Mouse (Mus musculus) heart, embryonic 15.5 days (tissue): ENCODE measurements around the gene Gm44805. TPM values are rescaled to one million over a fixed set of nuclear protein-coding genes. Genes with fewer than 3 reads are reported as not detected.

Experiments
- ATAC-seq: fragments of 200-750 bp; cut with Nextera tagmentation; replicated peaks from 2 replicates; pipeline ENCODE4 v1.8.0; 2017; ENCODE audit warnings: low read depth, moderate TSS enrichment; ENCODE audit not compliant: insufficient number of reproducible peaks, insufficient read depth, low FRiP score
- H3K27ac ChIP-seq: fragments of 300-500 bp; sonication (generic); 2 replicates; pipeline ENCODE4 v1.5.1; 2015; ENCODE audit warnings: mild to moderate bottlenecking, inconsistent platforms
- H3K27me3 ChIP-seq: fragments of 300-500 bp; sonication (generic); 2 replicates; pipeline ENCODE4 v1.6.1; 2015; ENCODE audit warnings: inconsistent platforms
- H3K36me3 ChIP-seq: fragments of 300-500 bp; sonication (generic); 2 replicates; pipeline ENCODE4 v1.6.1; 2015; ENCODE audit warnings: mild to moderate bottlenecking, inconsistent platforms
- H3K4me1 ChIP-seq: fragments of 300-500 bp; sonication (generic); replicated peaks from 2 replicates; pipeline ENCODE4 v1.6.1; 2015; ENCODE audit warnings: inconsistent platforms
- H3K4me2 ChIP-seq: fragments of 300-500 bp; sonication (generic); 2 replicates; pipeline ENCODE4 v1.6.1; 2015; ENCODE audit warnings: inconsistent platforms, mild to moderate bottlenecking, moderate library complexity
- H3K4me3 ChIP-seq: fragments of 300-500 bp; sonication (generic); 2 replicates; pipeline ENCODE4 v1.5.1; 2015; ENCODE audit warnings: mild to moderate bottlenecking, inconsistent platforms
- H3K9ac ChIP-seq: fragments of 300-500 bp; sonication (generic); 2 replicates; pipeline ENCODE4 v1.6.1; 2015; ENCODE audit warnings: mild to moderate bottlenecking, inconsistent platforms
- H3K9me3 ChIP-seq: fragments of 300-500 bp; sonication (generic); replicated peaks from 2 replicates; pipeline ENCODE4 v1.6.1; 2016; ENCODE audit warnings: inconsistent platforms
- WGBS: fragments of 180-500 bp; shearing (Covaris S2); methylation state at CpG from one replicate; pipeline ENCODE4 v1.1.7; 2015; ENCODE audit warnings: mixed read lengths; 5-methylcytosine and 5-hydroxymethylcytosine counted together
- polyA plus RNA-seq: library from polyadenylated mRNA; unstranded; fragments of >200 nt; fragmentation: Nextera tagmentation; extraction: Ambion mirVana; gene quantifications from 2 replicates; pipeline ENCODE4 v1.2.1, GENCODE M21; 2015

Gene Gm44805
- polyA plus RNA-seq, 1 experiment from 2014 or later: 0.25 TPM

GRCm38 (mm10) chr7:19675824-19676223 lies 5.4 kb downstream of the Gm44805 start:
- H3K36me3 ChIP-seq: no peaks in the 10 kb centered on the region
- H3K4me2 ChIP-seq: no peak overlapping the region
- H3K27me3 ChIP-seq: no peaks in the 10 kb centered on the region
- H3K9ac ChIP-seq: no peak overlapping the region
- H3K27ac ChIP-seq: no peak overlapping the region
- no peak overlapping the region for H3K4me3 ChIP-seq
- no peaks in the 10 kb centered on the region for H3K9me3 ChIP-seq
- ATAC-seq: no peak
- H3K4me1 ChIP-seq: no peaks in the 10 kb centered on the region
- 74% methylated on average over 10 of the region's 10 CpGs for WGBS

DNA sequence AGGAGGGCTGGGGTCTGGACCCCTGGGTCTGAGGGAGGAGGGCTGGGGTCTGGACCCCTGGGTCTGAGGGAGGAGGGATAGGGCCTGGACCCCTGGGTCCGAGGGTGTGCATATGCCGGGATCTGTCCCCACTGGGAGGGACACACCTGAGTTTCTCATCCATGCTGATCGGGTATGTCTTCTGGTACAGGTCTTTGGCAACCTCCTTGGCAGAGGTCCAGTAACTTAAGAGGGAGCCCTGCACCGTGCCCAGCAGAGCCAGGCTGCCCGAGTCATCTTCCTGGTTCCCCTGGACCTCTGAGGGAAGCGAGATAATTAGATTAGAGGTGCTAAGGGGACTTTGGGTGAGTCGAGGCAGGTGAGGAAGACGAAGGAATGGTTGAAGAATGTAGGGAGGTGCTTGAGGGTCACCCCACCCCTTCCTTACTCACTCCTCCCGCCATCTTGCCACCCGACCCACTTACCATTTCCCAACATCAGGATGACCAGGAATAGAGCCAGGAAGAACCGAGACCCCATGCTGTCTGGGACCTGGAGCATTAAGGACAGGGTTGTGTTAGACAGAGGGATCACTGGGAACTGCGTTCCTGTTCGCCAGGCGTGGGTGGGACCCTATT lies 8.0 kb downstream of the Gm44805 start:
- no peaks in the 10 kb centered on the region for H3K9me3 ChIP-seq
- ATAC-seq: no peak
- no peaks in the 10 kb centered on the region for H3K36me3 ChIP-seq
- no peak overlapping the region for H3K4me3 ChIP-seq
- H3K27ac ChIP-seq: no peak overlapping the region
- H3K27me3 ChIP-seq: no peaks in the 10 kb centered on the region
- 52% methylated on average over 14 of the region's 14 CpGs for WGBS
- H3K9ac ChIP-seq: no peak overlapping the region
- H3K4me1 ChIP-seq: peaks cover 5% of the 10 kb centered on the region
- no peak overlapping the region for H3K4me2 ChIP-seq

GRCm38 (mm10) chr7:19671511-19671910 lies 9.7 kb downstream of the Gm44805 start:
- H3K9me3 ChIP-seq: no peaks in the 10 kb centered on the region
- H3K4me1 ChIP-seq: peaks cover 5% of the 10 kb centered on the region
- 71% methylated on average over 10 of the region's 10 CpGs for WGBS
- H3K9ac ChIP-seq: no peak overlapping the region
- no peak overlapping the region for H3K27ac ChIP-seq
- no peak for ATAC-seq
- H3K4me2 ChIP-seq: no peak overlapping the region
- no peaks in the 10 kb centered on the region for H3K36me3 ChIP-seq
- no peak overlapping the region for H3K4me3 ChIP-seq
- no peaks in the 10 kb centered on the region for H3K27me3 ChIP-seq

- ATAC-seq: peak; percentile 69
- peak overlapping the region; percentile 53 for H3K27ac ChIP-seq
- peak overlapping the region; percentile 48 for H3K4me2 ChIP-seq
- no peaks in the 10 kb centered on the region for H3K36me3 ChIP-seq
- no peaks in the 10 kb centered on the region for H3K9me3 ChIP-seq
- 5% methylated on average over 10 of the region's 10 CpGs for WGBS
- H3K4me3 ChIP-seq: no peak overlapping the region
- peaks cover 13% of the 10 kb centered on the region for H3K4me1 ChIP-seq
- no peaks in the 10 kb centered on the region for H3K27me3 ChIP-seq
- H3K9ac ChIP-seq: 0 out of 2 replicates have a peak overlapping the region, but pooled peaks have one; percentile 8
Measured at GRCm38 (mm10) chr7:19668947-19669721, 12.1 kb downstream of the Gm44805 start.

GRCm38 (mm10) chr7:19667434-19667833 lies 13.8 kb downstream of the Gm44805 start:
- no peaks in the 10 kb centered on the region for H3K9me3 ChIP-seq
- H3K4me2 ChIP-seq: no peak overlapping the region
- no peaks in the 10 kb centered on the region for H3K36me3 ChIP-seq
- no peak overlapping the region for H3K27ac ChIP-seq
- H3K4me3 ChIP-seq: no peak overlapping the region
- 75% methylated on average over 2 of the region's 2 CpGs for WGBS
- peaks cover 28% of the 10 kb centered on the region for H3K4me1 ChIP-seq
- no peak for ATAC-seq
- no peaks in the 10 kb centered on the region for H3K27me3 ChIP-seq
- H3K9ac ChIP-seq: no peak overlapping the region

DNA sequence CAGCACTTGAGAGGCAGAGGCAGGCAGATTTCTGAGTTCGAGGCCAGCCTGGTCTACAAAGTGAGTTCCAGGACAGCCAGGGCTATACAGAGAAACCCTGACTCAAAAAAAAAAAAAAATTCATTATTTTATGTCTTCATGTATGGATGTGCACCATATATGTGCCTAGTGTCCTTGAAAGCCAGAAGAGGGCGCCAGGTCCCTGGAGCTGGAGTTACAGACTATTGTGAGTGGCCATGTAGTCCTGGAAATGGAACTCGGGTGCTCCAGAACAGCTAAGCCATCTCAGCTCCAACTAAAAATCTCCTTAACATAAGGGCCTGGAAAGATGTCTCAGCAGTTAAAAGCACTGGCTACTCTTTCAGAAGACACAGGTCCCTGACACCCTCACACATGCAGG lies 14.5 kb downstream of the Gm44805 start:
- no peak overlapping the region for H3K9ac ChIP-seq
- 65% methylated on average over 3 of the region's 3 CpGs for WGBS

DNA sequence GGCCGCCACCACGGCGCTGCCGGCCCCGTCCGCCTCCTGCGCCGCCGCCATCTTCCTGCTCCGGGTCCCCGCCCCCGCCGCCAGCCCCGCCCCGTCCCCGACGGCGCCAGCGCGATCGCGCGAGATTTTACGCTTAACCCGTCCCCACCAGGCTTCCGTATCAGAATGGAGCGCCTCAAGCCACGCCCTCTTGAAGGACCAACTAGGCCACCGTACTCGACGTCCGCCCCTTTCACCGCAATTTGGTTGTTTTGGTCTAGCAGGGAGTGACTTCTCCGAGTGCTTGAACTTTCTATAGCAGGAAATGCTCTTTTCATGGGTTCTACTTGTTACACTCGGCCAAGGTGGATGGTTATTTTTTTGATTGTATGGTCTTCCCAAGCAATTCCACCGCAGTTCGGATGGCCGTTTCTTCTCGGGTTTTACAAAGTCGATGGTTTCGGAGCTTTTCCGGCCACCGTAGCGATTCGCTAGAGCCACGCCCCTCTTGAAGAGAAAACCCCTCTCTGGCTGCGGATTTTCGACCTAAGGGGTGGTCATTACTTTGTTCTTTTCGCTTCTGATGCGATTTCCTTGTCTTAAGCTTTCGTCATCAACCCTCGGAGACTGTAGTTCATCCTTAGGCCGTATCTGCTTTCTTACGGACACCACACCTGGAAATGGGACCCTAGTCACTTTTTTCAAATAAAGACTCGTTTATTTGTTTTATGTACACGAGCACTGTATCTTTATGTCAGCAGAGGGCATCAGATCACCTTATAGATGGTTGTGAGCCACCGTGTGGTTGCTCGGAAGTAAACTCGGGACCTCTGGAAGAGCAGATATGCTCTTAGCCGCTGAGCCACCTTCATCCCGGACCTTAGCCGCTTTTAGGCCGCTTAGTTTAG lies 16.0 kb downstream of the Gm44805 start, which contains the start of gene Clptm1:
Gene Clptm1 (minus strand): TSS at position 79 of the 887 bp plus-strand sequence.
- peak within 1 kb of the TSS; percentile 90 for H3K27ac ChIP-seq
- peak within 1 kb of the TSS; percentile 88 for H3K4me2 ChIP-seq
- H3K9me3 ChIP-seq: no peaks in the 10 kb centered on the region
- peak; percentile 86 for ATAC-seq
- H3K27me3 ChIP-seq: no peaks in the 10 kb centered on the region
- 0 out of 2 replicates have a peak, but pooled peaks cover 4% of the 10 kb centered on the region for H3K36me3 ChIP-seq
- under 1% methylated on average over 63 of the region's 63 CpGs for WGBS
- peak within 1 kb of the TSS; percentile 97 for H3K4me3 ChIP-seq
- H3K9ac ChIP-seq: peak within 1 kb of the TSS; percentile 96
- peaks cover 33% of the 10 kb centered on the region for H3K4me1 ChIP-seq

More for the DNA sequence above, 14.5 kb downstream of the Gm44805 start:
- H3K27me3 ChIP-seq: no peaks in the 10 kb centered on the region
- no peak overlapping the region for H3K4me2 ChIP-seq
- H3K4me3 ChIP-seq: no peak overlapping the region
- H3K9me3 ChIP-seq: no peaks in the 10 kb centered on the region
- 0 out of 2 replicates have a peak, but pooled peaks cover 3% of the 10 kb centered on the region for H3K36me3 ChIP-seq
- H3K4me1 ChIP-seq: peaks cover 33% of the 10 kb centered on the region
- no peak overlapping the region for H3K27ac ChIP-seq
- no peak for ATAC-seq

GRCm38 (mm10) chr7:19664455-19664954 lies 16.7 kb downstream of the Gm44805 start:
- Histone ChIP-seq H3K9me3 (no peaks in the 10 kb centered on the region), H3K4me2 (peak overlapping the region; percentile 88), H3K9ac (peak overlapping the region; percentile 96), H3K36me3 (0 out of 2 replicates have a peak, but pooled peaks cover 4% of the 10 kb centered on the region), H3K4me3 (peak overlapping the region; percentile 97), H3K27ac (peak overlapping the region; percentile 90), H3K27me3 (no peaks in the 10 kb centered on the region), H3K4me1 (peaks cover 33% of the 10 kb centered on the region)
- WGBS: 1% methylated on average over 37 of the region's 37 CpGs
- peak; percentile 44 for ATAC-seq

- 10% methylated on average over 8 of the region's 8 CpGs for WGBS
- Histone ChIP-seq H3K27ac (no peak overlapping the region), H3K4me3 (peak overlapping the region; percentile 97), H3K9me3 (no peaks in the 10 kb centered on the region), H3K9ac (peak overlapping the region; percentile 96), H3K36me3 (0 out of 2 replicates have a peak, but pooled peaks cover 4% of the 10 kb centered on the region), H3K4me2 (peak overlapping the region; percentile 88), H3K4me1 (peaks cover 27% of the 10 kb centered on the region), H3K27me3 (no peaks in the 10 kb centered on the region)
- ATAC-seq: no peak
Measured at GRCm38 (mm10) chr7:19663940-19664339, 17.3 kb downstream of the Gm44805 start.

GRCm38 (mm10) chr7:19652614-19653013 lies 28.6 kb downstream of the Gm44805 start:
- H3K4me1 ChIP-seq: peaks cover 5% of the 10 kb centered on the region
- H3K27me3 ChIP-seq: no peaks in the 10 kb centered on the region
- H3K4me2 ChIP-seq: no peak overlapping the region
- WGBS: 60% methylated on average over 2 of the region's 2 CpGs
- no peak overlapping the region for H3K9ac ChIP-seq
- H3K9me3 ChIP-seq: no peaks in the 10 kb centered on the region
- H3K27ac ChIP-seq: 0 out of 2 replicates have a peak overlapping the region, but pooled peaks have one; percentile 19
- ATAC-seq: peak; percentile 75; the same call in 1 of the 2 replicates
- H3K36me3 ChIP-seq: peaks cover 63% of the 10 kb centered on the region
- H3K4me3 ChIP-seq: no peak overlapping the region
